8 mouse cellular contexts compared by ENCODE assay signal in the genomic region with DNA sequence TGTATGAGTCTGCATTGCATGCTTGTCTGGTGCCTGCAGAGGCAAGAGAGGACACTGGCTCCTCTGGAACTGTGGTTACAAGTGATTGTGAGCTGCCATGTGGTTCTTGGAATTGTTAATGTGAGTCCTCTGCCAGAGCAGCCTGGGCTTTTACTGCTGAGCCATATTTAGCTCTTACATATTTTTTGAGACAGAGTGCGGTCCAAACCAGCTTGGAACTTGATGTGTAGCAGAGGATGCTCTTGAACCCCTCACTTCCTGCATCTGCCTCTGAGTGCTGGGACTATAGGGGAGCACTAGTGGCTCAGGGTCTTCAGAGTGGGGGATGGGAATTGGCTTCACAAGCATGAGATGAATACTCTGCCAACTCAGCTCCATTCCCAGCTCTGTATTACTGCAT. TPM values are rescaled to one million over a fixed set of nuclear protein-coding genes. Genes with fewer than 3 reads are reported as not detected.
DNase-seq lines count a peak whose midpoint lies in the region; ATAC-seq lines count a peak whose summit lies in the region.

No protein-coding gene starts in this region.

- 94% methylated on average over 1 of the region's 1 CpGs for WGBS in forebrain, embryonic 13.5 days
- 95% methylated on average over 1 of the region's 1 CpGs for WGBS in forebrain, embryonic 11.5 days
- whole genome bisulfite sequencing in liver, embryonic 11.5 days: 69% methylated on average over 1 of the region's 1 CpGs

- H3K4me2 ChIP-seq in forebrain, embryonic 13.5 days: no peak overlapping the region
- H3K4me2 ChIP-seq in forebrain, embryonic 11.5 days (ENCODE audit: low read depth, low read length, severe bottlenecking): no peak overlapping the region
- no peak overlapping the region for H3K4me2 ChIP-seq in liver, embryonic 11.5 days

- H3K9ac ChIP-seq in forebrain, embryonic 13.5 days: no peak overlapping the region
- no peak overlapping the region for H3K9ac ChIP-seq in forebrain, embryonic 11.5 days (ENCODE audit: low read length)
- no peak overlapping the region for H3K9ac ChIP-seq in liver, embryonic 11.5 days (ENCODE audit: low read depth, low read length)

- H3K27ac ChIP-seq in forebrain, embryonic 13.5 days: no peak overlapping the region
- no peak overlapping the region for H3K27ac ChIP-seq in forebrain, embryonic 11.5 days (ENCODE audit: low read depth, low read length)
- no peak overlapping the region for H3K27ac ChIP-seq in liver, embryonic 11.5 days (ENCODE audit: low read depth, low read length)

- no peaks in the 10 kb centered on the region for H3K27me3 ChIP-seq in forebrain, embryonic 13.5 days
- no peaks in the 10 kb centered on the region for H3K27me3 ChIP-seq in forebrain, embryonic 11.5 days (ENCODE audit: control insufficient read depth, insufficient read depth, low read length)
- H3K27me3 ChIP-seq in megakaryocyte, embryonic 14.5 days (replicated peaks): no peaks in the 10 kb centered on the region
- no peaks in the 10 kb centered on the region for H3K27me3 ChIP-seq in liver, embryonic 11.5 days (replicated peaks; ENCODE audit: control insufficient read depth, insufficient read depth, low read length)

- H3K4me3 ChIP-seq in forebrain, embryonic 13.5 days: no peak overlapping the region
- H3K4me3 ChIP-seq in forebrain, embryonic 11.5 days (ENCODE audit: low read depth, low read length): no peak overlapping the region
- H3K4me3 ChIP-seq in megakaryocyte, embryonic 14.5 days (replicated peaks): peak overlapping the region; percentile 75
- H3K4me3 ChIP-seq in liver, embryonic 11.5 days (ENCODE audit: low read depth, low read length): no peak overlapping the region

- H3K36me3 ChIP-seq in forebrain, embryonic 13.5 days (ENCODE audit: poor library complexity, severe bottlenecking): no peaks in the 10 kb centered on the region
- no peaks in the 10 kb centered on the region for H3K36me3 ChIP-seq in forebrain, embryonic 11.5 days (ENCODE audit: control insufficient read depth, insufficient read depth, low read length)
- H3K36me3 ChIP-seq in megakaryocyte, embryonic 14.5 days (replicated peaks; ENCODE audit: low read length): peaks cover 77% of the 10 kb centered on the region
- no peaks in the 10 kb centered on the region for H3K36me3 ChIP-seq in liver, embryonic 11.5 days (ENCODE audit: control insufficient read depth, insufficient read depth, low read length)

- no peaks in the 10 kb centered on the region for H3K9me3 ChIP-seq in forebrain, embryonic 13.5 days (replicated peaks)
- no peaks in the 10 kb centered on the region for H3K9me3 ChIP-seq in forebrain, embryonic 11.5 days (ENCODE audit: control insufficient read depth, low read length)
- H3K9me3 ChIP-seq in megakaryocyte, embryonic 14.5 days: no peaks in the 10 kb centered on the region
- H3K9me3 ChIP-seq in liver, embryonic 11.5 days (ENCODE audit: control insufficient read depth, low read length): no peaks in the 10 kb centered on the region

- H3K4me1 ChIP-seq in forebrain, embryonic 13.5 days: peaks cover 4% of the 10 kb centered on the region; the same call in 1 of the 2 replicates
- peaks cover 1% of the 10 kb centered on the region; the same call in 1 of the 2 replicates for H3K4me1 ChIP-seq in forebrain, embryonic 11.5 days (replicated peaks; ENCODE audit: control insufficient read depth, insufficient read depth, low read length)
- H3K4me1 ChIP-seq in megakaryocyte, embryonic 14.5 days: peaks cover 99% of the 10 kb centered on the region
- H3K4me1 ChIP-seq in liver, embryonic 11.5 days (replicated peaks; ENCODE audit: control insufficient read depth, insufficient read depth, low read length): peaks cover 18% of the 10 kb centered on the region

- peak; percentile 55; the same call in 1 of the 2 replicates for ATAC-seq in forebrain, embryonic 13.5 days
- no peak for ATAC-seq in forebrain, embryonic 11.5 days (replicated peaks; ENCODE audit: low FRiP score)
- ATAC-seq in megakaryocyte, adult 5-6 weeks (ENCODE audit: poor library complexity, severe bottlenecking): no peak
- ATAC-seq in liver, embryonic 11.5 days (replicated peaks; ENCODE audit: low FRiP score): no peak

- no peak for DNase-seq in forebrain, embryonic 11.5 days (ENCODE audit: low spot score)
- peak; percentile 58 for DNase-seq in layer of hippocampus, adult 11-12 months (ENCODE audit: low spot score)
- peak; percentile 47 for DNase-seq in right cerebral cortex, postnatal 25 days
- DNase-seq in spleen, adult 12 weeks (ENCODE audit: low spot score): no peak
- DNase-seq in liver, embryonic 11.5 days (ENCODE audit: low spot score): no peak

RNA-seq across cellular contexts. Expression of a gene that starts 10.0 kb away (rescaled TPM):
- 8.3 and 8.6 TPM in 2 replicates for polyA plus RNA-seq in forebrain, embryonic 13.5 days (2015; fragmentation: Nextera tagmentation; extraction: Ambion mirVana)
- polyA plus RNA-seq in forebrain, embryonic 11.5 days (2014; fragmentation: Nextera tagmentation; extraction: Ambion mirVana): 9.5 and 9.6 TPM in 2 replicates
- polyA plus RNA-seq in megakaryocyte, embryonic 14.5 days (2012; ENCODE audit: insufficient read depth, low replicate concordance): 2.0 and 5.1 TPM in 2 replicates
- 13.3 and 18.0 TPM in 2 replicates for total RNA-seq in megakaryocyte, adult 5-6 weeks (2015)
- 16.6 and 17.4 TPM in 2 replicates for total RNA-seq in megakaryocyte, adult 5-6 weeks (2017)
- 9.8 and 10.0 TPM in 2 replicates for polyA plus RNA-seq in liver, embryonic 11.5 days (2014; fragmentation: Nextera tagmentation; extraction: Ambion mirVana)

RNA-seq across cellular contexts. Expression of a gene that starts 54.2 kb away (rescaled TPM):
- 205 and 209 TPM in 2 replicates for polyA plus RNA-seq in forebrain, embryonic 13.5 days (2015; fragmentation: Nextera tagmentation; extraction: Ambion mirVana)
- polyA plus RNA-seq in forebrain, embryonic 11.5 days (2014; fragmentation: Nextera tagmentation; extraction: Ambion mirVana): 168 and 174 TPM in 2 replicates
- 5.5 and 17.8 TPM in 2 replicates for polyA plus RNA-seq in megakaryocyte, embryonic 14.5 days (2012; ENCODE audit: insufficient read depth, low replicate concordance)
- 70.0 and 77.0 TPM in 2 replicates for total RNA-seq in megakaryocyte, adult 5-6 weeks (2015)
- total RNA-seq in megakaryocyte, adult 5-6 weeks (2017): 31.8 and 39.4 TPM in 2 replicates
- 106 and 107 TPM in 2 replicates for polyA plus RNA-seq in liver, embryonic 11.5 days (2014; fragmentation: Nextera tagmentation; extraction: Ambion mirVana)

Comparison
In these comparisons a context has a peak if more than half of its experiments do, and no peak if none do; other contexts are left out.
1. DNase-seq: peak in layer of hippocampus, adult 11-12 months (single experiment) and right cerebral cortex, postnatal 25 days (single experiment); none in forebrain, embryonic 11.5 days (single experiment), spleen, adult 12 weeks (single experiment) and liver, embryonic 11.5 days (single experiment).